Mouse (Mus musculus): ENCODE results near the gene Oprl1. TPM values are rescaled to one million over a fixed set of nuclear protein-coding genes. Genes with fewer than 3 reads are reported as not detected.

Gene Oprl1
- polyA plus RNA-seq, 1 experiment from 2014 or later, result 102 TPM

- no peak overlapping the region for H3K27ac ChIP-seq
- no peak for DNase-seq (ENCODE audit: low spot score)
- ATAC-seq (ENCODE audit: low FRiP score), result no peak
- H3K4me1 ChIP-seq (replicated peaks; ENCODE audit: control insufficient read depth, insufficient read depth, low read length), result peaks cover 3% of the 10 kb centered on the region
- no peak overlapping the region for H3K4me2 ChIP-seq (replicated peaks)
- no peaks in the 10 kb centered on the region for H3K27me3 ChIP-seq (ENCODE audit: control insufficient read depth, insufficient read depth, low read length)
- H3K9ac ChIP-seq, result no peak overlapping the region
- H3K4me3 ChIP-seq (replicated peaks; ENCODE audit: low read length), result no peak overlapping the region
- peaks cover 52% of the 10 kb centered on the region for H3K36me3 ChIP-seq (replicated peaks; ENCODE audit: control insufficient read depth, insufficient read depth)
- WGBS, result 92% methylated on average over 8 of the region's 8 CpGs
- H3K9me3 ChIP-seq (ENCODE audit: control insufficient read depth, low read length), result no peaks in the 10 kb centered on the region
These were observed 27.2 kb upstream of the Oprl1 start for GRCm38 (mm10) chr2:181687586-181687985.

DNA sequence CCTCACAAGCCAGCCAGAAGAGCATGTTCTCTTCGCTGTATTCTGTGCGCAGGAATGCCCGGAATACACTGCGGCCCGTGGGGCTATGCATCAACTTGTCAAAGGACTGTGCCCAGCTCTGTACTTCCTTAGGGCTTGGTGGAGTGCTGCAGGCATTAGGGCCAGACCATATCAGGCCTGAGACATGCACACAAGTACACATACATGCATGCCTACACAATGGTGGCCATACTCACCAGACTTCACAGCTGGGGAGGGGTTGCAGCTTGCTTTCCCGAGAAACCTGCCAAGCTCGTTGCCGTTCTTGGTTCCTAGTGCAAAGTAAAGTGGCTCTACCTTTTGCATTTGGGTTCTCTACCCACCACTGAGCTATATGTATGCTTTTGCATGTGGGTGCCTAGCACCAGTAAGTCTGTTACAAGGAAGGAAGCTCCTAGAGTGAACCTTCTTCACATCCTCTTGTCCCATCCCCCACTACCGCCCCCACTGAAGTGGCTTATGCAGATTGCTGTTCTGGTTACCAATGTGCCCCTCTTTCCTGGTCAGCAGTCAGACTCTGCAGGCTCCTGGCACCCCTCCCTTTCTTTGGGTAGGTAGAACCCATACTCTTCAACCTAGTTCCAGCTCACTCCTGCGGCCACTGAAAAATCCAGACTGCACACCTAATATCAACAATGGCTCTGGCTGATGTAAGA lies 25.2 kb upstream of the Oprl1 start:
- Histone ChIP-seq H3K4me2 (replicated peaks) (no peak overlapping the region), H3K27me3 (ENCODE audit: control insufficient read depth, insufficient read depth, low read length) (no peaks in the 10 kb centered on the region), H3K9ac (no peak overlapping the region), H3K4me1 (replicated peaks; ENCODE audit: control insufficient read depth, insufficient read depth, low read length) (peaks cover 10% of the 10 kb centered on the region), H3K27ac (no peak overlapping the region), H3K36me3 (replicated peaks; ENCODE audit: control insufficient read depth, insufficient read depth) (peaks cover 51% of the 10 kb centered on the region), H3K4me3 (replicated peaks; ENCODE audit: low read length) (no peak overlapping the region), H3K9me3 (ENCODE audit: control insufficient read depth, low read length) (no peaks in the 10 kb centered on the region)
- ATAC-seq (ENCODE audit: low FRiP score) (no peak), DNase-seq (ENCODE audit: low spot score) (no peak)
- WGBS, result 90% methylated on average over 10 of the region's 10 CpGs

DNA sequence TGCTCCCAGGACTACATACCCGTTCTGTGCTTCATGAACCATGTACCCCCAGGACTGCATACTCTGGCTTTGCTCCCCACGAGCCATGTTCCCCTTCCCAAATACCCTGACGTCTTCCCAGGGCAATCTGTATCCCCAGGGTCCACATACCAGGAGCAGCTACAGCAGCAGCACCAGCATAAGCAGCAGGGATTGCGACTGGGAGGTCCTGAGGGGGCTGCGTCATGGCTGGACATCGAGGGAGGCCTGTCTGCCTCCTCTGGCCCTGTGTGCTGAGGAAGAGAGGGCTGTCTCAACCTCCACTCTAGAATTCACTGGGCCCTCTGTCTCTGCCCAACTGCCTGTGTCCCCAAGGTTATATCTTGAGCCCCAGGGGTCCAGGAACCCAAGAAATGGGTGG lies 23.7 kb upstream of the Oprl1 start:
- Histone ChIP-seq H3K9ac (no peak overlapping the region), H3K4me3 (replicated peaks; ENCODE audit: low read length) (no peak overlapping the region), H3K27me3 (ENCODE audit: control insufficient read depth, insufficient read depth, low read length) (no peaks in the 10 kb centered on the region), H3K4me1 (replicated peaks; ENCODE audit: control insufficient read depth, insufficient read depth, low read length) (peaks cover 10% of the 10 kb centered on the region), H3K4me2 (replicated peaks) (no peak overlapping the region), H3K9me3 (ENCODE audit: control insufficient read depth, low read length) (no peaks in the 10 kb centered on the region), H3K27ac (no peak overlapping the region), H3K36me3 (replicated peaks; ENCODE audit: control insufficient read depth, insufficient read depth) (peaks cover 36% of the 10 kb centered on the region)
- 87% methylated on average over 6 of the region's 6 CpGs for WGBS
- DNase-seq (ENCODE audit: low spot score), result no peak
- ATAC-seq (ENCODE audit: low FRiP score), result no peak

DNA sequence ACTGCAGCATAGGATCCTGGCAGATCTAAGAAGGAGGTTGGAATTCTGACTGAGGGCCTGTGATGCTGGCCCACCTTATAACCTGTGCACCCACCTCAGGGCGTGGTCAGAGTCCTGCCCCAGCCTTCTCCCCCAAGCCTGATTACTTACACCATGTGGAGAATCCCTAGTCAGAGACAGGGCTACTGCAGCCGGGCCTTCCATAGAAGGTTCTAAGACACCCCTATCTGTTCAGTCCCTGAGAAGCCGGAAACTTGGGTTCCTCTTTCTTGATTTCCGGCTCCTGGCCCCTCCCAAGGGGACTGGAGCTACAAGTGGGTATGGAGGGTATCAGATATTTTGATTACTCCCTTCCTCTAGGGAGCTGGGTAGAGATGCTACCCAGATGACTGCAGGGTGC lies 23.2 kb upstream of the Oprl1 start:
- H3K9me3 ChIP-seq (ENCODE audit: control insufficient read depth, low read length), result no peaks in the 10 kb centered on the region
- H3K4me3 ChIP-seq (replicated peaks; ENCODE audit: low read length), result no peak overlapping the region
- no peak overlapping the region for H3K9ac ChIP-seq
- 91% methylated on average over 4 of the region's 4 CpGs for WGBS
- no peak overlapping the region for H3K4me2 ChIP-seq (replicated peaks)
- H3K36me3 ChIP-seq (replicated peaks; ENCODE audit: control insufficient read depth, insufficient read depth), result peaks cover 31% of the 10 kb centered on the region
- ATAC-seq (ENCODE audit: low FRiP score), result no peak
- H3K27ac ChIP-seq, result no peak overlapping the region
- no peak for DNase-seq (ENCODE audit: low spot score)
- peaks cover 10% of the 10 kb centered on the region for H3K4me1 ChIP-seq (replicated peaks; ENCODE audit: control insufficient read depth, insufficient read depth, low read length)
- H3K27me3 ChIP-seq (ENCODE audit: control insufficient read depth, insufficient read depth, low read length), result no peaks in the 10 kb centered on the region

- Histone ChIP-seq H3K9ac (peak overlapping the region; percentile 81; the same call in 1 of the 2 replicates), H3K9me3 (ENCODE audit: control insufficient read depth, low read length) (no peaks in the 10 kb centered on the region), H3K27me3 (ENCODE audit: control insufficient read depth, insufficient read depth, low read length) (no peaks in the 10 kb centered on the region), H3K27ac (no peak overlapping the region), H3K36me3 (replicated peaks; ENCODE audit: control insufficient read depth, insufficient read depth) (peaks cover 24% of the 10 kb centered on the region), H3K4me2 (replicated peaks) (peak overlapping the region; percentile 87), H3K4me3 (replicated peaks; ENCODE audit: low read length) (no peak overlapping the region), H3K4me1 (replicated peaks; ENCODE audit: control insufficient read depth, insufficient read depth, low read length) (peaks cover 10% of the 10 kb centered on the region)
- WGBS, result 94% methylated on average over 3 of the region's 3 CpGs
- ATAC-seq (ENCODE audit: low FRiP score) (no peak), DNase-seq (ENCODE audit: low spot score) (no peak)
These were observed 22.5 kb upstream of the Oprl1 start for GRCm38 (mm10) chr2:181692304-181692703.

GRCm38 (mm10) chr2:181693339-181694280 lies 21.2 kb upstream of the Oprl1 start, which contains the start of gene Rgs19:
Rgs19 (minus strand) TSS chr2:181693977.
- peak; percentile 63 for DNase-seq (ENCODE audit: low spot score)
- no peaks in the 10 kb centered on the region for H3K27me3 ChIP-seq (ENCODE audit: control insufficient read depth, insufficient read depth, low read length)
- H3K27ac ChIP-seq, result peak within 1 kb of the TSS; percentile 69
- H3K9ac ChIP-seq, result peak within 1 kb of the TSS; percentile 81
- H3K4me3 ChIP-seq (replicated peaks; ENCODE audit: low read length), result peak within 1 kb of the TSS; percentile 70
- H3K9me3 ChIP-seq (ENCODE audit: control insufficient read depth, low read length), result no peaks in the 10 kb centered on the region
- under 1% methylated on average over 75 of the region's 75 CpGs for WGBS
- H3K36me3 ChIP-seq (replicated peaks; ENCODE audit: control insufficient read depth, insufficient read depth), result peaks cover 11% of the 10 kb centered on the region
- peak within 1 kb of the TSS; percentile 87 for H3K4me2 ChIP-seq (replicated peaks)
- peak; percentile 80 for ATAC-seq (ENCODE audit: low FRiP score)
- peaks cover 10% of the 10 kb centered on the region for H3K4me1 ChIP-seq (replicated peaks; ENCODE audit: control insufficient read depth, insufficient read depth, low read length)

GRCm38 (mm10) chr2:181694581-181694980 lies 20.2 kb upstream of the Oprl1 start:
- no peaks in the 10 kb centered on the region for H3K27me3 ChIP-seq (ENCODE audit: control insufficient read depth, insufficient read depth, low read length)
- H3K4me2 ChIP-seq (replicated peaks), result peak overlapping the region; percentile 87
- H3K9me3 ChIP-seq (ENCODE audit: control insufficient read depth, low read length), result no peaks in the 10 kb centered on the region
- no peak for DNase-seq (ENCODE audit: low spot score)
- peaks cover 10% of the 10 kb centered on the region for H3K4me1 ChIP-seq (replicated peaks; ENCODE audit: control insufficient read depth, insufficient read depth, low read length)
- 0 out of 2 replicates have a peak, but pooled peaks cover 1% of the 10 kb centered on the region for H3K36me3 ChIP-seq (replicated peaks; ENCODE audit: control insufficient read depth, insufficient read depth)
- H3K9ac ChIP-seq, result no peak overlapping the region
- H3K4me3 ChIP-seq (replicated peaks; ENCODE audit: low read length), result no peak overlapping the region
- no peak overlapping the region for H3K27ac ChIP-seq
- WGBS, result 84% methylated on average over 3 of the region's 3 CpGs
- no peak for ATAC-seq (ENCODE audit: low FRiP score)

- Histone ChIP-seq H3K4me3 (replicated peaks; ENCODE audit: low read length) (no peak overlapping the region), H3K36me3 (replicated peaks; ENCODE audit: control insufficient read depth, insufficient read depth) (no peaks in the 10 kb centered on the region), H3K9me3 (ENCODE audit: control insufficient read depth, low read length) (no peaks in the 10 kb centered on the region), H3K27ac (no peak overlapping the region), H3K4me2 (replicated peaks) (no peak overlapping the region), H3K27me3 (ENCODE audit: control insufficient read depth, insufficient read depth, low read length) (no peaks in the 10 kb centered on the region), H3K9ac (no peak overlapping the region), H3K4me1 (replicated peaks; ENCODE audit: control insufficient read depth, insufficient read depth, low read length) (peaks cover 10% of the 10 kb centered on the region)
- DNase-seq (ENCODE audit: low spot score), result no peak
- ATAC-seq (ENCODE audit: low FRiP score), result no peak
- 64% methylated on average over 1 of the region's 1 CpGs for WGBS
These were observed 19.0 kb upstream of the Oprl1 start for GRCm38 (mm10) chr2:181695776-181696175.

- no peak overlapping the region for H3K4me3 ChIP-seq (replicated peaks; ENCODE audit: low read length)
- DNase-seq (ENCODE audit: low spot score) (no peak), ATAC-seq (ENCODE audit: low FRiP score) (no peak)
- H3K27me3 ChIP-seq (ENCODE audit: control insufficient read depth, insufficient read depth, low read length), result no peaks in the 10 kb centered on the region
- H3K9me3 ChIP-seq (ENCODE audit: control insufficient read depth, low read length), result no peaks in the 10 kb centered on the region
- H3K27ac ChIP-seq, result no peak overlapping the region
- no peaks in the 10 kb centered on the region for H3K36me3 ChIP-seq (replicated peaks; ENCODE audit: control insufficient read depth, insufficient read depth)
- 79% methylated on average over 33 of the region's 33 CpGs for WGBS
- no peak overlapping the region for H3K4me2 ChIP-seq (replicated peaks)
- H3K9ac ChIP-seq, result no peak overlapping the region
- H3K4me1 ChIP-seq (replicated peaks; ENCODE audit: control insufficient read depth, insufficient read depth, low read length), result peaks cover 10% of the 10 kb centered on the region
These were observed 17.9 kb upstream of the Oprl1 start for GRCm38 (mm10) chr2:181696801-181697420.

Data from hindbrain, embryonic 14.5 days (tissue).